Mouse (Mus musculus): ENCODE results near the gene Nek7.

GRCm38 (mm10) chr1:138654212-138654611, 34.3 kb upstream of the Nek7 start:
- TF ChIP-seq CTCF (IDR thresholded peaks at IDR 0.05; ENCODE audit: extremely low read depth, insufficient read length, insufficient replicate concordance, low read depth, low read length), result no peak
- TF ChIP-seq POLR2A (IDR thresholded peaks at IDR 0.05; ENCODE audit: low read depth, low read length), result no peak

Measured in small intestine, adult 2 months (tissue).